Mouse (Mus musculus): Measurements from ENCODE around the gene Spag16.

GRCm38 (mm10) chr1:70529771-70530170 is 703.0 kb downstream of the Spag16 start:
- TF ChIP-seq GATA1 (IDR thresholded peaks at IDR 0.05; ENCODE audit: borderline replicate concordance, low read length) (no peak), FLI1 (IDR thresholded peaks at IDR 0.05; ENCODE audit: low read length) (no peak)
